11 mouse cellular contexts compared by ENCODE assay signal in the genomic region with DNA sequence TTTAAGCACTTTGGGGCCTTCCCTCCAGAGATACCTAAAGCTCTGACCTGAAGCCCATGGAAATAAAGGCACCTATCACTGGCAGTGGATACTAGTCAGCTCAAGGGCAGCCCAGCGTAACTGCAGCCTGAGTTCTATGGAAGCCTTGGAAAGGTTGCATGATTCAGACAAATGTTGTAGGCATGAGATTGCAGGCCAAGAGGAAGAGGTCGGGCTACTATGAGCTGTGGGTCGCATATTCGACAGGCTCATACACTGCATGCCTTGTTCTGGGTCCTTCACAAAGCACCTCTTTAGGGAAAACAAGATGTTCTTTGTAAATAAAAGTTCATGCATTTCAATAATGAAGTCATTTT. TPM values are rescaled to one million over a fixed set of nuclear protein-coding genes. Genes with fewer than 3 reads are reported as not detected.
A peak's percentile ranks its signal among the peaks of the same experiment; 100 is the strongest.
DNase-seq lines count a peak whose midpoint lies in the region; ATAC-seq and TF ChIP-seq lines count a peak whose summit lies in the region.
"Had no signal": no experiment of that assay in that cellular context is flagged by ENCODE, and none has a peak within 500 bp of the region (broad histone marks: within the 10 kb centered on the region; RNA-seq: fewer than 3 reads in every experiment).

No protein-coding gene starts in this region.

- no peaks in the 10 kb centered on the region for H3K9me3 ChIP-seq in forebrain, embryonic 14.5 days (replicated peaks; ENCODE audit: control insufficient read depth, low read length)
- H3K9me3 ChIP-seq in forebrain, embryonic 12.5 days: no peaks in the 10 kb centered on the region
- H3K9me3 ChIP-seq in limb, embryonic 11.5 days (ENCODE audit: control insufficient read depth, low read length): no peaks in the 10 kb centered on the region
- no peaks in the 10 kb centered on the region for H3K9me3 ChIP-seq in limb, embryonic 10.5 days (replicated peaks)
- H3K9me3 ChIP-seq in limb, embryonic 14.5 days (ENCODE audit: control insufficient read depth, low read length): no peaks in the 10 kb centered on the region

- H3K9ac ChIP-seq in forebrain, embryonic 14.5 days (ENCODE audit: low read length): no peak overlapping the region
- H3K9ac ChIP-seq in forebrain, embryonic 12.5 days: no peak overlapping the region
- H3K9ac ChIP-seq in limb, embryonic 11.5 days (ENCODE audit: low read length): no peak overlapping the region
- no peak overlapping the region for H3K9ac ChIP-seq in limb, embryonic 14.5 days (ENCODE audit: low read depth, low read length, severe bottlenecking)

- 78% methylated on average over 4 of the region's 4 CpGs for WGBS in forebrain, embryonic 14.5 days
- WGBS in forebrain, embryonic 12.5 days: 75% methylated on average over 4 of the region's 4 CpGs
- WGBS in limb, embryonic 11.5 days: 76% methylated on average over 4 of the region's 4 CpGs
- WGBS in limb, embryonic 10.5 days: 83% methylated on average over 4 of the region's 4 CpGs
- 79% methylated on average over 4 of the region's 4 CpGs for WGBS in limb, embryonic 14.5 days

- no peak overlapping the region for H3K27ac ChIP-seq in forebrain, embryonic 14.5 days (ENCODE audit: low read depth, low read length)
- H3K27ac ChIP-seq in forebrain, embryonic 12.5 days: no peak overlapping the region
- H3K27ac ChIP-seq in limb, embryonic 11.5 days (replicated peaks; ENCODE audit: low read depth, low read length): no peak overlapping the region
- H3K27ac ChIP-seq in limb, embryonic 10.5 days: no peak overlapping the region
- peak overlapping the region; percentile 14; the same call in 1 of the 2 replicates for H3K27ac ChIP-seq in embryonic fibroblast, embryonic 13.5 days (ENCODE audit: insufficient read depth, low read length)
- H3K27ac ChIP-seq in limb, embryonic 14.5 days (replicated peaks; ENCODE audit: low read depth, low read length): peak overlapping the region; percentile 48

- H3K4me2 ChIP-seq in forebrain, embryonic 14.5 days (ENCODE audit: low read length): no peak overlapping the region
- no peak overlapping the region for H3K4me2 ChIP-seq in forebrain, embryonic 12.5 days
- no peak overlapping the region for H3K4me2 ChIP-seq in limb, embryonic 11.5 days (ENCODE audit: low read depth, severe bottlenecking)
- H3K4me2 ChIP-seq in limb, embryonic 14.5 days (replicated peaks; ENCODE audit: low read depth, low read length, severe bottlenecking): peak overlapping the region; percentile 66

- DNase-seq in forebrain, embryonic 14.5 days (ENCODE audit: low spot score): peak; percentile 3
- DNase-seq in limb, embryonic 11.5 days (ENCODE audit: low spot score): no peak
- no peak for DNase-seq in limb, embryonic 10.5 days (ENCODE audit: low spot score)
- no peak for DNase-seq in limb, embryonic 14.5 days (ENCODE audit: low spot score)
- no peak for DNase-seq in thymus, postnatal 14 days
- DNase-seq in left cerebral cortex, adult 18-20 months (ENCODE audit: low spot score in 2 of 2): no peak
- DNase-seq: B cell, adult 2 months had no signal

- TF ChIP-seq POLR2A in embryonic fibroblast, embryonic 13.5 days (IDR thresholded peaks at IDR 0.05; ENCODE audit: low read depth, low read length): no peak
- TF ChIP-seq POLR2A in limb, embryonic 14.5 days (IDR thresholded peaks at IDR 0.05; ENCODE audit: borderline replicate concordance, extremely low read depth, insufficient read depth, insufficient read length): no peak

- no peak overlapping the region for H3K4me3 ChIP-seq in forebrain, embryonic 14.5 days (ENCODE audit: low read depth, low read length)
- no peak overlapping the region for H3K4me3 ChIP-seq in forebrain, embryonic 12.5 days (replicated peaks)
- H3K4me3 ChIP-seq in limb, embryonic 11.5 days (ENCODE audit: low read depth, low read length): no peak overlapping the region
- no peak overlapping the region for H3K4me3 ChIP-seq in limb, embryonic 10.5 days
- H3K4me3 ChIP-seq in embryonic fibroblast, embryonic 13.5 days (ENCODE audit: insufficient read depth, low read length): no peak overlapping the region
- no peak overlapping the region for H3K4me3 ChIP-seq in limb, embryonic 14.5 days (replicated peaks; ENCODE audit: low read length)

- no peaks in the 10 kb centered on the region for H3K36me3 ChIP-seq in forebrain, embryonic 14.5 days (ENCODE audit: control insufficient read depth, insufficient read depth, low read length)
- H3K36me3 ChIP-seq in forebrain, embryonic 12.5 days (replicated peaks): no peaks in the 10 kb centered on the region
- H3K36me3 ChIP-seq in limb, embryonic 11.5 days (ENCODE audit: control insufficient read depth, insufficient read depth, low read length): no peaks in the 10 kb centered on the region
- H3K36me3 ChIP-seq in limb, embryonic 10.5 days: no peaks in the 10 kb centered on the region
- no peaks in the 10 kb centered on the region for H3K36me3 ChIP-seq in limb, embryonic 14.5 days (ENCODE audit: control insufficient read depth, insufficient read depth, low read length)

- no peaks in the 10 kb centered on the region for H3K27me3 ChIP-seq in forebrain, embryonic 14.5 days (replicated peaks; ENCODE audit: control insufficient read depth, insufficient read depth, low read length)
- H3K27me3 ChIP-seq in forebrain, embryonic 12.5 days: peaks cover 11% of the 10 kb centered on the region; the same call in 1 of the 2 replicates
- no peaks in the 10 kb centered on the region for H3K27me3 ChIP-seq in limb, embryonic 11.5 days (ENCODE audit: control insufficient read depth, insufficient read depth, low read length)
- H3K27me3 ChIP-seq in limb, embryonic 10.5 days (ENCODE audit: low read depth, poor library complexity, severe bottlenecking): no peaks in the 10 kb centered on the region
- H3K27me3 ChIP-seq in limb, embryonic 14.5 days (ENCODE audit: control insufficient read depth, insufficient read depth, low read length): no peaks in the 10 kb centered on the region
- H3K27me3 ChIP-seq: Patski had no signal

- peaks cover 7% of the 10 kb centered on the region; the same call in 1 of the 2 replicates for H3K4me1 ChIP-seq in forebrain, embryonic 14.5 days (ENCODE audit: control insufficient read depth, insufficient read depth, low read length)
- H3K4me1 ChIP-seq in forebrain, embryonic 12.5 days: peaks cover 12% of the 10 kb centered on the region
- peaks cover 4% of the 10 kb centered on the region; the same call in 1 of the 2 replicates for H3K4me1 ChIP-seq in limb, embryonic 11.5 days (ENCODE audit: control insufficient read depth, insufficient read depth, low read length)
- H3K4me1 ChIP-seq in limb, embryonic 10.5 days: peaks cover 41% of the 10 kb centered on the region
- H3K4me1 ChIP-seq in embryonic fibroblast, embryonic 13.5 days (ENCODE audit: control insufficient read depth, insufficient read depth, low read length): no peaks in the 10 kb centered on the region; the same call in 1 of the 2 replicates
- H3K4me1 ChIP-seq in limb, embryonic 14.5 days (ENCODE audit: control insufficient read depth, insufficient read depth, low read length): peaks cover 37% of the 10 kb centered on the region

- no peak for TF ChIP-seq CTCF in embryonic fibroblast, embryonic 13.5 days (IDR thresholded peaks at IDR 0.05; ENCODE audit: borderline replicate concordance, insufficient read depth, low read length)

- ATAC-seq in forebrain, embryonic 14.5 days: peak; percentile 40; the same call in 1 of the 2 replicates
- ATAC-seq in forebrain, embryonic 12.5 days (ENCODE audit: low FRiP score): no peak
- ATAC-seq in limb, embryonic 11.5 days (ENCODE audit: insufficient number of reproducible peaks, low FRiP score, low TSS enrichment, low read depth): 0 out of 2 replicates have a peak, but pooled peaks have one; percentile 27
- ATAC-seq in limb, embryonic 14.5 days (ENCODE audit: low FRiP score, low read depth): peak; percentile 28; the same call in 1 of the 2 replicates
- ATAC-seq: Patski had no signal

RNA-seq across cellular contexts. Expression of gene Lama4, which starts 0.6 kb away (rescaled TPM):
- polyA plus RNA-seq in forebrain, embryonic 14.5 days (2014; fragmentation: Nextera tagmentation; extraction: Ambion mirVana): 12.3 and 15.6 TPM in 2 replicates
- 16.4 and 20.4 TPM in 2 replicates for polyA plus RNA-seq in forebrain, embryonic 12.5 days (2016; fragmentation: Nextera tagmentation; extraction: Ambion mirVana)
- polyA plus RNA-seq in limb, embryonic 11.5 days (2014; fragmentation: Nextera tagmentation; extraction: Ambion mirVana): 24.8 and 32.1 TPM in 2 replicates
- 26.6 and 29.5 TPM in 2 replicates for polyA plus RNA-seq in limb, embryonic 10.5 days (2016; fragmentation: Nextera tagmentation; extraction: Ambion mirVana)
- 88.0 and 177 TPM in 2 replicates for polyA plus RNA-seq in embryonic fibroblast, embryonic 13.5 days (2011; ENCODE audit: insufficient read length, low read depth, missing spikeins)
- polyA plus RNA-seq in limb, embryonic 14.5 days (2012; rRNA removed): 72.9 and 74.1 TPM in 2 replicates
- polyA plus RNA-seq in limb, embryonic 14.5 days (2014; fragmentation: Nextera tagmentation; extraction: Ambion mirVana): 88.7 and 94.7 TPM in 2 replicates
- total RNA-seq in left cerebral cortex, adult 18-20 months (2021): 1 to 10 TPM; 8.6 to 9.5 TPM
- total RNA-seq: megakaryocyte progenitor cell, adult 5-6 weeks had no signal

Comparison
In these comparisons a context has a peak if more than half of its experiments do, and no peak if none do; other contexts are left out.
1. H3K27ac ChIP-seq: peak in embryonic fibroblast, embryonic 13.5 days (single experiment) and limb, embryonic 14.5 days (single experiment); none in forebrain, embryonic 14.5 days (single experiment), forebrain, embryonic 12.5 days (single experiment), limb, embryonic 11.5 days (single experiment) and limb, embryonic 10.5 days (single experiment).